Mouse (Mus musculus) megakaryocyte, embryonic 14.5 days (primary cell): ENCODE results near the gene Madd.

Experiments used
- FLI1 ChIP-seq: IDR thresholded peaks from 2 replicates; pipeline ENCODE4 v1.6.1; 2012; ENCODE audit warnings: low read length, inconsistent platforms, mixed read lengths
- GATA1 ChIP-seq: IDR thresholded peaks from 3 replicates; pipeline ENCODE4 v1.6.1; 2012; ENCODE audit warnings: mixed read lengths, low read length, inconsistent platforms, borderline replicate concordance

DNA sequence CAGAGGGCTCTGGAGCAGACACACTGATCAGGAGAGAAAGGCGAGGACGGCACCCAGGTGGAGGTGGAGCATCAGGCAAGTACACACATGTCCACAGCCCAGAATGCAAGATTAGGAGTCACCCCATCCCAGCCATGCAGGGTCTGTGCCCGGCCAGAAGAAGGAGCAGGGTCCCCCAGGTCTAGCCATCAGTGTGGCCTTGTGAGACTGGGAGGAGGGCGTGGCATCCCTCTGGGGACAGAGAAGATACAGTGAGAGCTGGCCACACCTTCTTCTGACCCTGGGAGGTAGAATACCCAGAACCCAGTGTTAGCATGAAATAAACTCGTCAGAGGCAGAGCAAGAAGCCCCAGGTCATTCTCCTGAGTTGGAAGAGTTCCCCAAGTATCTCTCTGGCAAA is 44.3 kb downstream of the Madd start:
- TF ChIP-seq GATA1 (no peak), FLI1 (no peak)
